Mouse (Mus musculus) heart, embryonic 14.5 days (tissue): ENCODE measurements around the gene Ncoa6. TPM values are rescaled to one million over a fixed set of nuclear protein-coding genes. Genes with fewer than 3 reads are reported as not detected.

Experiments
- ATAC-seq: fragments of 200-750 bp; cut with Nextera tagmentation; 2 replicates; pipeline ENCODE4 v1.8.0; 2017; ENCODE audit warnings: low read depth, moderate TSS enrichment; ENCODE audit not compliant: insufficient number of reproducible peaks, insufficient read depth, low FRiP score
- H3K27ac ChIP-seq, 2 experiments: fragments of 200-500 bp in 1 of 2; fragments of 300-500 bp in 1 of 2; sonication (generic) in 1 of 2; replicated peaks in 1 of 2; 2 replicates each; pipeline ENCODE4 v1.5.1; 2012 to 2014; ENCODE audit warnings: low read depth in 2 of 2, low read length in 2 of 2, control low read depth in 1 of 2, mild to moderate bottlenecking in 1 of 2, mixed read lengths in 1 of 2; ENCODE audit not compliant: control insufficient read depth in 1 of 2, insufficient read depth in 1 of 2
- H3K27me3 ChIP-seq: fragments of 300-500 bp; sonication (generic); 2 replicates; pipeline ENCODE4 v1.6.1; 2014; ENCODE audit warnings: mild to moderate bottlenecking, low read length, control low read depth; ENCODE audit not compliant: control insufficient read depth, insufficient read depth
- H3K36me3 ChIP-seq: fragments of 300-500 bp; sonication (generic); 2 replicates; pipeline ENCODE4 v1.6.1; 2014; ENCODE audit warnings: mild to moderate bottlenecking, control low read depth, low read length, mixed read lengths; ENCODE audit not compliant: control insufficient read depth, insufficient read depth
- H3K4me1 ChIP-seq, 2 experiments: fragments of 200-500 bp in 1 of 2; fragments of 300-500 bp in 1 of 2; sonication (generic) in 1 of 2; 2 replicates each; pipeline ENCODE4 v1.6.1; 2012 to 2014; ENCODE audit warnings: low read length in 2 of 2, control low read depth in 1 of 2, mixed read lengths in 1 of 2; ENCODE audit not compliant: control insufficient read depth in 2 of 2, insufficient read depth in 2 of 2
- H3K4me2 ChIP-seq: fragments of 300-500 bp; sonication (generic); 2 replicates; pipeline ENCODE4 v1.6.1; 2014; ENCODE audit warnings: mild to moderate bottlenecking, low read length
- H3K4me3 ChIP-seq, 2 experiments: fragments of 200-500 bp in 1 of 2; fragments of 300-500 bp in 1 of 2; sonication (generic) in 1 of 2; 2 replicates each; pipeline ENCODE4 v1.5.1; 2012 to 2014; ENCODE audit warnings: low read length in 2 of 2, mild to moderate bottlenecking in 2 of 2, control low read depth in 1 of 2, low read depth in 1 of 2, moderate library complexity in 1 of 2; ENCODE audit not compliant: control insufficient read depth in 1 of 2, insufficient read depth in 1 of 2
- H3K9ac ChIP-seq: fragments of 300-500 bp; sonication (generic); 2 replicates; pipeline ENCODE4 v1.6.1; 2014; ENCODE audit warnings: mild to moderate bottlenecking, low read length
- H3K9me3 ChIP-seq: fragments of 300-500 bp; sonication (generic); 2 replicates; pipeline ENCODE4 v1.6.1; 2016; ENCODE audit warnings: low read length, control low read depth; ENCODE audit not compliant: control insufficient read depth
- WGBS: fragments of 180-500 bp; shearing (Covaris S2); extraction: QIAGEN DNeasy Blood & Tissue Kit; methylation state at CpG from one replicate; pipeline ENCODE4 v1.1.7; 2014; 5-methylcytosine and 5-hydroxymethylcytosine counted together
- polyA plus RNA-seq: library from polyadenylated mRNA; unstranded; fragments of >200 nt; fragmentation: Nextera tagmentation; extraction: Ambion mirVana; gene quantifications from 2 replicates; pipeline ENCODE4 v1.2.1, GENCODE M21; 2014

Ncoa6 gene
- polyA plus RNA-seq, result 21.1 and 21.9 TPM in 2 replicates

DNA sequence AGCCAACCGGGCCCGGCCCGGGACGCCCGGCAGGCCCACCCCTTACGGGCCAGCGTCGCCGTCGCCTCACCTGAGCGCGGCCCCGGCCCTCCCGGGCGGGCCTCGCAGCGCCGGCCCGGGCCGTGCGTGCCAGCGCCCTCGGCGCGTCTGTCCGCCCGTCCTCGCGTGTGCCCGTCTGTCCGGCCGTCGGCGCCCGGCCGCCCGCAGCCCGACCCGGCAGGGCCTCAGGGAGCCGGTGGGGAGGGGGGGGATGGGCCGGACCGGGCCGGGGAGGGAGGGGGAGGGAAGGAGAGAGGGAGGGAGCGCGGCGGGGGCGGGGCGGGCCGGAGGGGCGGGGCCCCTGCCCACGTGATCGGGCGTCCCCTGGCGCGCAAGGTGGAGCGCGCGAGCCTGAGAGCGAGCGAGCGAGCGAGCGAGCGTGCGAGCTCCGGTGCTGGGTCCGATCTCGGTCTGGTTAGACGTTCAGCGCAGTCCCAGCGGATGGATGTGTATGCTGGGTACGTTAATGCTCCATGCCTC, at the start of gene Ncoa6:
Gene Ncoa6 (minus strand): TSS at position 325 of the 519 bp plus-strand sequence.
- H3K4me1 ChIP-seq, result peaks cover 2 to 31% of the 10 kb centered on the region in 2 experiments
- no peaks in the 10 kb centered on the region for H3K27me3 ChIP-seq
- peak; percentile 80 for ATAC-seq
- under 1% methylated on average over 49 of the region's 72 CpGs for WGBS
- H3K9ac ChIP-seq, result peak within 1 kb of the TSS; percentile 99
- no peaks in the 10 kb centered on the region for H3K9me3 ChIP-seq
- H3K27ac ChIP-seq, result peak within 1 kb of the TSS; percentile 84 to 93
- H3K4me3 ChIP-seq, result peak within 1 kb of the TSS; percentile 97 to 99
- H3K36me3 ChIP-seq, result no peaks in the 10 kb centered on the region
- peak within 1 kb of the TSS; percentile 85 for H3K4me2 ChIP-seq

- Histone ChIP-seq H3K4me1 (peaks cover 2 to 15% of the 10 kb centered on the region in 2 experiments; a peak in 3 of 4 replicates), H3K27me3 (peaks cover 15% of the 10 kb centered on the region), H3K9ac (peak overlapping the region; percentile 83), H3K4me3 (peak overlapping the region; percentile 55 to 68), H3K9me3 (no peaks in the 10 kb centered on the region), H3K4me2 (peak overlapping the region; percentile 96), H3K27ac (no peak overlapping the region; a peak in 1 of 4 replicates), H3K36me3 (no peaks in the 10 kb centered on the region)
- 28% methylated on average over 18 of the region's 18 CpGs for WGBS
- no peak for ATAC-seq
Observed at GRCm38 (mm10) chr2:155518531-155519270, 45.0 kb upstream of the Ncoa6 start.

GRCm38 (mm10) chr2:155517455-155518423, 44.0 kb upstream of the Ncoa6 start, which contains the start of the genes Acss2 and Ggt7:
Gene Acss2 (plus strand): TSS chr2:155517948.
Gene Ggt7 (minus strand): TSS chr2:155518237.
- 4% methylated on average over 70 of the region's 70 CpGs for WGBS

DNA sequence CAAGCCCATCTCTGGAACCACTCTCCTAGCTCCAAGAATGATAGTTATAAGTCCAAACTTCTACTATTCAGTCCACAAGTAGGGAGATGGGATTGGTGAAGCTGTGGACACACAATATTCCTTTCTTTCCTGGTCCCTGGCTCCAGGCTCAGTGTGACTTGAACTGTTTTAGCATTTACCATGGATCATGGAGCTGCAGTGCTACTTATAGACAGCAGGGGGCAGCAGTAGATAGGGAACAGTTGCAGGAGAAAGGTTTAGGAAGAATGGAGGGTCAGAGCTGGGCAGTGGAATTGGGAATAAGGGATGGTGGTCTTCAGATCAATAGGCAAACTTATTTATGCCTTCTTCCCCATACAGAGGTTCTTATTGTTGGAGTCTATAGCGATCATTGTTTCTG, 42.2 kb upstream of the Ncoa6 start:
- ATAC-seq, result no peak
- H3K9ac ChIP-seq, result no peak overlapping the region
- H3K27ac ChIP-seq, result no peak overlapping the region
- no peaks in the 10 kb centered on the region for H3K36me3 ChIP-seq
- WGBS, result 0% methylated on average over 1 of the region's 1 CpGs
- H3K9me3 ChIP-seq, result no peaks in the 10 kb centered on the region
- no peak overlapping the region for H3K4me2 ChIP-seq
- peaks cover 2 to 15% of the 10 kb centered on the region in 2 experiments; a peak in 3 of 4 replicates for H3K4me1 ChIP-seq
- no peak overlapping the region for H3K4me3 ChIP-seq
- peaks cover 16% of the 10 kb centered on the region for H3K27me3 ChIP-seq

More at GRCm38 (mm10) chr2:155517455-155518423, 44.0 kb upstream of the Ncoa6 start, which contains the start of the genes Acss2 and Ggt7:
- ATAC-seq, result peak; percentile 100
- H3K27ac ChIP-seq, result no peak within 1 kb of the TSS; a peak in 1 of 4 replicates
- peak within 1 kb of the TSS; percentile 55 to 68 for H3K4me3 ChIP-seq
- H3K4me2 ChIP-seq, result peak within 1 kb of the TSS; percentile 96
- H3K36me3 ChIP-seq, result no peaks in the 10 kb centered on the region
- H3K9me3 ChIP-seq, result no peaks in the 10 kb centered on the region
- peak within 1 kb of the TSS; percentile 83 for H3K9ac ChIP-seq
- H3K4me1 ChIP-seq, result peaks cover 2 to 15% of the 10 kb centered on the region in 2 experiments; a peak in 3 of 4 replicates
- peaks cover 16% of the 10 kb centered on the region for H3K27me3 ChIP-seq

DNA sequence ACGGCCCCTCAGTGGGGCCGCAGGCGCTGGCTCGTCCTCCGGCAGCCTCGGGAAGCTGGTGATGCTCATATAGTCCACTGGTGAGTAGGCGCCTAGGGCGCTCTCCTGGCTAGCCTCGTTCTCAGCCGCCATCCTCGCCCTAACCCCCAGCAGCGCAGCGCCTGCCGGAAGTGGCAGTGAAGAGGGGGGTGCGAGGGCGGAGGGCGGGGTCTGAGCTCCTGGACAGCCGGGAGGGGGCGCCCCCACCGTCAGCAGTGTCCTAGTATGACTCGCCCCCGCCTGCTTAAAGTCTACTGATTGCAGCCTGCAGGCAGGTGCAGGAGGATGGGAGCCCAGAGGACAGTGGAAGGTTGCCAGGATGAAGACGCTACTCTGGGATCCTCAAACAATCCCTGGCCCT, 41.0 kb upstream of the Ncoa6 start:
- H3K9ac ChIP-seq, result peak overlapping the region; percentile 13; the same call in 1 of the 2 replicates
- 1% methylated on average over 23 of the region's 23 CpGs for WGBS
- peak overlapping the region; percentile 36 to 37 for H3K4me3 ChIP-seq
- ATAC-seq, result no peak
- no peak overlapping the region for H3K27ac ChIP-seq
- no peaks in the 10 kb centered on the region for H3K9me3 ChIP-seq
- peak overlapping the region; percentile 73 for H3K4me2 ChIP-seq
- H3K4me1 ChIP-seq, result peaks cover 2 to 15% of the 10 kb centered on the region in 2 experiments; a peak in 3 of 4 replicates
- no peaks in the 10 kb centered on the region for H3K36me3 ChIP-seq
- H3K27me3 ChIP-seq, result peaks cover 16% of the 10 kb centered on the region

- no peak overlapping the region for H3K27ac ChIP-seq
- 64% methylated on average over 5 of the region's 5 CpGs for WGBS
- no peaks in the 10 kb centered on the region for H3K36me3 ChIP-seq
- H3K9me3 ChIP-seq, result no peaks in the 10 kb centered on the region
- no peak for ATAC-seq
- no peak overlapping the region for H3K4me2 ChIP-seq
- H3K4me3 ChIP-seq, result no peak overlapping the region
- H3K4me1 ChIP-seq, result peaks cover 0 to 9% of the 10 kb centered on the region in 2 experiments; a peak in 3 of 4 replicates
- H3K27me3 ChIP-seq, result peaks cover 16% of the 10 kb centered on the region
- H3K9ac ChIP-seq, result no peak overlapping the region
Observed at GRCm38 (mm10) chr2:155513543-155513942, 39.8 kb upstream of the Ncoa6 start.

GRCm38 (mm10) chr2:155512479-155512878, 38.8 kb upstream of the Ncoa6 start:
- peaks cover 16% of the 10 kb centered on the region for H3K27me3 ChIP-seq
- no peak overlapping the region for H3K4me2 ChIP-seq
- no peaks in the 10 kb centered on the region for H3K9me3 ChIP-seq
- H3K27ac ChIP-seq, result no peak overlapping the region
- no peak overlapping the region for H3K9ac ChIP-seq
- H3K36me3 ChIP-seq, result no peaks in the 10 kb centered on the region
- H3K4me3 ChIP-seq, result no peak overlapping the region
- no peak for ATAC-seq
- WGBS, result 46% methylated on average over 4 of the region's 4 CpGs
- H3K4me1 ChIP-seq, result peaks cover 0 to 7% of the 10 kb centered on the region in 2 experiments; a peak in 3 of 4 replicates
